Mouse (Mus musculus) neural tube, embryonic 12.5 days (tissue): Measurements from ENCODE around the gene Cyp2c40. TPM values are rescaled to one million over a fixed set of nuclear protein-coding genes. Genes with fewer than 3 reads are reported as not detected.
"Not testable (repeated sequence)": the region's sequence is repeated elsewhere in the genome, so short reads cannot be mapped to it uniquely, and the experiment has no call there.

Source experiments
- ATAC-seq: fragments of 200-750 bp; cut with Nextera tagmentation; 2 replicates; pipeline ENCODE4 v1.8.0; 2017; ENCODE audit warnings: low read depth, mild to moderate bottlenecking, moderate TSS enrichment, moderate library complexity; ENCODE audit not compliant: low FRiP score
- H3K27ac ChIP-seq: fragments of 300-500 bp; sonication (generic); 2 replicates; pipeline ENCODE4 v1.5.1; 2016
- H3K27me3 ChIP-seq: fragments of 300-500 bp; sonication (generic); replicated peaks from 2 replicates; pipeline ENCODE4 v1.6.1; 2016; ENCODE audit warnings: mild to moderate bottlenecking
- H3K36me3 ChIP-seq: fragments of 300-500 bp; sonication (generic); 2 replicates; pipeline ENCODE4 v1.6.1; 2016; ENCODE audit warnings: mild to moderate bottlenecking
- H3K4me1 ChIP-seq: fragments of 300-500 bp; sonication (generic); 2 replicates; pipeline ENCODE4 v1.6.1; 2016
- H3K4me2 ChIP-seq: fragments of 300-500 bp; sonication (generic); replicated peaks from 2 replicates; pipeline ENCODE4 v1.6.1; 2016; ENCODE audit warnings: mild to moderate bottlenecking
- H3K4me3 ChIP-seq: fragments of 300-500 bp; sonication (generic); 2 replicates; pipeline ENCODE4 v1.5.1; 2016
- H3K9ac ChIP-seq: fragments of 300-500 bp; sonication (generic); 2 replicates; pipeline ENCODE4 v1.6.1; 2016; ENCODE audit warnings: mild to moderate bottlenecking
- H3K9me3 ChIP-seq: fragments of 300-500 bp; sonication (generic); 2 replicates; pipeline ENCODE4 v1.6.1; 2016; ENCODE audit warnings: mild to moderate bottlenecking
- WGBS: fragments of 180-500 bp; shearing (Covaris S2); methylation state at CpG from one replicate; pipeline ENCODE4 v1.1.7; 2016; 5-methylcytosine and 5-hydroxymethylcytosine counted together
- polyA plus RNA-seq: library from polyadenylated mRNA; unstranded; fragments of >200 nt; fragmentation: Nextera tagmentation; extraction: Ambion mirVana; gene quantifications from 2 replicates; pipeline ENCODE4 v1.2.1, GENCODE M21; 2016

The Cyp2c40 gene
- not detected in 2 replicates for polyA plus RNA-seq

DNA sequence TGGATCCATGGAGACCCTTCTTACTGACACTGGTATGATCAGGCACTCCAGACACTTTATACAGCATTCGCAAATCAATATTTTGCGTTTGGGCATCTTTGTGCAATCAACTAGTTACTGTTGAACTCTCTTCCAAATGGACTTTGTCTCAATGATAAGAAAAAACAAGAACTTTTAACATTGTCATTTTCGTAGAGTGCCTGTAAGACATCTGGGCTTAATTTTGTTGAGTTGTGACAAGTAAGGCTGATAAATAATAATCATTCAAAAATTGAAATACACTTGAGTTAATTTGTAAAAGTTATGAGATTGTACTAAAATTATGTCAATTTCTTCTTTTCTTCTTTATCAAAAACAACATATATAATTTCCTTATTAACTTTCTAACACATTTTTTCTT, at the start of gene Cyp2c40:
Gene Cyp2c40 (minus strand): TSS at position 101 of the 400 bp plus-strand sequence.
- H3K27me3 ChIP-seq, H3K36me3 ChIP-seq, ATAC-seq, H3K27ac ChIP-seq, H3K4me3 ChIP-seq, H3K9me3 ChIP-seq, H3K9ac ChIP-seq, H3K4me2 ChIP-seq, H3K4me1 ChIP-seq: not testable (repeated sequence)
- 90% methylated on average over 3 of the region's 3 CpGs for WGBS

- WGBS = 72% methylated on average over 2 of the region's 2 CpGs
- not testable (repeated sequence) for H3K4me2 ChIP-seq, H3K9me3 ChIP-seq, H3K27me3 ChIP-seq, ATAC-seq, H3K9ac ChIP-seq, H3K27ac ChIP-seq, H3K4me1 ChIP-seq, H3K36me3 ChIP-seq, H3K4me3 ChIP-seq
Observed at GRCm38 (mm10) chr19:39820931-39821330, 8.3 kb upstream of the Cyp2c40 start.

- H3K9me3 ChIP-seq, H3K27me3 ChIP-seq, H3K9ac ChIP-seq, H3K4me3 ChIP-seq, H3K4me1 ChIP-seq, ATAC-seq, H3K27ac ChIP-seq, H3K4me2 ChIP-seq, H3K36me3 ChIP-seq: not testable (repeated sequence)
- WGBS = 94% methylated on average over 1 of the region's 1 CpGs
Observed at GRCm38 (mm10) chr19:39816400-39816799, 3.8 kb upstream of the Cyp2c40 start.

- H3K4me3 ChIP-seq = not testable (repeated sequence)
Observed at GRCm38 (mm10) chr19:39815991-39816390, 3.4 kb upstream of the Cyp2c40 start.

DNA sequence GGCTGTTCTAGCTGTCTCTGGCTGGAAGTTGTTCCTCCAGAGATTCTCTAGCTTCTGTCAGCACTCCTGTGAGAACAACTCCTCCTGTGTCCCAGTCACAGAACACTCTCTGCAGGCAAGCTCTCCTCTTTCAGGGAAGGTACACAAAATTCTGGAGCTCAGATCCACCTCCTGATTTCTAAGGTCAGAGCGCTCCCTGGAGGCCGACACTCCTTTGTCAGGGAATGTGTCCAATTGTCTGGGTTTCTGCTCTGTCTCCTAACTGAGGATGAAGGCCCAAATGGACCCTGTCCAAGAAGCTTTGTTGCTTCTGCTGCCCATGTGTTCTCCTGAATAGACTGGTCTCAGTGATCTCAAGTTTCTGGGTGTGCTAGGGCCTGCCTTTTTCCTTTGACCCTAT, 27.2 kb downstream of the Cyp2c40 start:
- WGBS = 84% methylated on average over 2 of the region's 2 CpGs
- not testable (repeated sequence) for H3K4me2 ChIP-seq, H3K9me3 ChIP-seq, H3K9ac ChIP-seq, H3K27me3 ChIP-seq, ATAC-seq, H3K4me3 ChIP-seq, H3K27ac ChIP-seq, H3K36me3 ChIP-seq, H3K4me1 ChIP-seq

More at GRCm38 (mm10) chr19:39815991-39816390, 3.4 kb upstream of the Cyp2c40 start:
- H3K9ac ChIP-seq, H3K27ac ChIP-seq, H3K27me3 ChIP-seq, H3K4me2 ChIP-seq, H3K36me3 ChIP-seq, ATAC-seq, H3K4me1 ChIP-seq, H3K9me3 ChIP-seq: not testable (repeated sequence)
- WGBS = 71% methylated on average over 4 of the region's 4 CpGs

- H3K27me3 ChIP-seq = no peaks in the 10 kb centered on the region
- H3K4me2 ChIP-seq = no peak overlapping the region
- H3K9ac ChIP-seq = no peak overlapping the region
- H3K4me3 ChIP-seq = no peak overlapping the region
- H3K27ac ChIP-seq = no peak overlapping the region
- ATAC-seq = no peak
- WGBS = 48% methylated on average over 1 of the region's 1 CpGs
- no peaks in the 10 kb centered on the region for H3K4me1 ChIP-seq
- no peaks in the 10 kb centered on the region for H3K36me3 ChIP-seq
- H3K9me3 ChIP-seq = no peaks in the 10 kb centered on the region
Observed at GRCm38 (mm10) chr19:39745357-39745756, 67.3 kb downstream of the Cyp2c40 start.

- H3K9ac ChIP-seq, ATAC-seq, H3K27me3 ChIP-seq, H3K4me1 ChIP-seq, H3K27ac ChIP-seq, H3K36me3 ChIP-seq, H3K9me3 ChIP-seq, H3K4me2 ChIP-seq, H3K4me3 ChIP-seq: not testable (repeated sequence)
- WGBS = 61% methylated on average over 1 of the region's 1 CpGs
Observed at GRCm38 (mm10) chr19:39744361-39744760, 68.3 kb downstream of the Cyp2c40 start.

GRCm38 (mm10) chr19:39740920-39741319, 71.7 kb downstream of the Cyp2c40 start, which contains the start of gene Cyp2c68:
Cyp2c68 (minus strand) TSS chr19:39741054.
- Histone ChIP-seq H3K36me3 (no peaks in the 10 kb centered on the region), H3K9me3 (no peaks in the 10 kb centered on the region), H3K27ac (no peak within 1 kb of the TSS), H3K4me2 (no peak within 1 kb of the TSS), H3K4me1 (no peaks in the 10 kb centered on the region), H3K27me3 (no peaks in the 10 kb centered on the region), H3K9ac (no peak within 1 kb of the TSS), H3K4me3 (no peak within 1 kb of the TSS)
- no peak for ATAC-seq
- 85% methylated on average over 2 of the region's 2 CpGs for WGBS

Other genes with a start within 250 kb of the Cyp2c40 start
- gene Cyp2c67, start 163.8 kb downstream of the Cyp2c40 start, polyA plus RNA-seq = not detected in 2 replicates
- 0.11 TPM in 1 of 2 replicates, not detected in the other for gene Cyp2c68, start 71.8 kb downstream of the Cyp2c40 start, polyA plus RNA-seq
- gene Cyp2c69, start 74.0 kb upstream of the Cyp2c40 start, polyA plus RNA-seq = not detected in 2 replicates
- gene Cyp2c37, start 179.6 kb upstream of the Cyp2c40 start, polyA plus RNA-seq = not detected in 2 replicates